Mouse (Mus musculus) CD4-positive, CD25-positive, alpha-beta regulatory T cell, adult 4 months (primary cell): ENCODE measurements around the gene Jsrp1. TPM values are rescaled to one million over a fixed set of nuclear protein-coding genes. Genes with fewer than 3 reads are reported as not detected.

Source experiments
- ATAC-seq: one replicate; pipeline ENCODE4 v1.8.0; 2017
- polyA plus RNA-seq, 2 experiments: library from polyadenylated mRNA; unstranded; fragments of 100-300 nt; shearing (Covaris generic); gene quantifications; one replicate each; pipeline ENCODE4 v1.2.1; 2017

Jsrp1 gene
- polyA plus RNA-seq, 2 experiments from 2014 or later, result not detected

DNA sequence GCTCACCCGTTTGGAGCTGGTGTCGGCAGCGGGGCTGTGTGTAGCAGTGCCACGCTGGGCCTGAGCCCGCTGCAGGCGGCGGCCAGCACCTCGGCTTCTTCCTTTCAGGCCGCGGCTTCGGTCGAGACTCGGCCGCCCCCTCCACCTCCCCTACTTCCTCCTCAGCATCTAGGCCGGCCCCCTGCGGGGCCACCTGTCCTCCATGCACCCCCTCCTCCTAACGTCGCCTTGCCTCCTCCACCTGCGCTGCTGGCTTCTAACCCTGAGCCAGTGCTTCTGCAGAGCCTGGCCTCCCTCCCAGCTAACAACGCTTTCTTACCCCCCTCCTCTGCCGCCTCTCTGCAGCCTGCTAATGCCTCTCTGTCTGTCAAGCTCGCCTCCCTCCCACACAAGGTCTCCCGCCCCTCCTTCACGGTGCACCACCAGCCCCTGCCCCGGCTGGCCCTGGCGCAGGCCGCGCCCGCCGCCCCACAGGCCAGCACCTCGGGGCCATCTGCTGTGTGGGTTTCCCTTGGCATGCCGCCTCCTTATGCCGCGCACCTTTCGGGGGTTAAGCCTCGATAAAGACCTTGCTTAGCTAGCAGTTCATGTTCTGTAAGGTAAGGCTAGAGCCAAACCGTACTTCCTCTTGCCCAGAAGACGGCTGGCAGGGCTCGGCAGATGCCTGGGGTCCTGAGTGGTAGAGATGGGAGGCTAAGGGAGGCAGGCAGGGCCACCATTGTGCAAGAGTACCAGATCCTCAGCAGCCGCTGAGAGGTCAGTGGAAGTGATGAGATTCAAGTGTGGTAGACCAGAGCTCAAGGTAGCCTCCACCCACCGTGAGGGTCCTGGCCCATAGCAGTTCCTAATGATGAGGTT lies 20.9 kb downstream of the Jsrp1 start:
- peak; percentile 38 for ATAC-seq

DNA sequence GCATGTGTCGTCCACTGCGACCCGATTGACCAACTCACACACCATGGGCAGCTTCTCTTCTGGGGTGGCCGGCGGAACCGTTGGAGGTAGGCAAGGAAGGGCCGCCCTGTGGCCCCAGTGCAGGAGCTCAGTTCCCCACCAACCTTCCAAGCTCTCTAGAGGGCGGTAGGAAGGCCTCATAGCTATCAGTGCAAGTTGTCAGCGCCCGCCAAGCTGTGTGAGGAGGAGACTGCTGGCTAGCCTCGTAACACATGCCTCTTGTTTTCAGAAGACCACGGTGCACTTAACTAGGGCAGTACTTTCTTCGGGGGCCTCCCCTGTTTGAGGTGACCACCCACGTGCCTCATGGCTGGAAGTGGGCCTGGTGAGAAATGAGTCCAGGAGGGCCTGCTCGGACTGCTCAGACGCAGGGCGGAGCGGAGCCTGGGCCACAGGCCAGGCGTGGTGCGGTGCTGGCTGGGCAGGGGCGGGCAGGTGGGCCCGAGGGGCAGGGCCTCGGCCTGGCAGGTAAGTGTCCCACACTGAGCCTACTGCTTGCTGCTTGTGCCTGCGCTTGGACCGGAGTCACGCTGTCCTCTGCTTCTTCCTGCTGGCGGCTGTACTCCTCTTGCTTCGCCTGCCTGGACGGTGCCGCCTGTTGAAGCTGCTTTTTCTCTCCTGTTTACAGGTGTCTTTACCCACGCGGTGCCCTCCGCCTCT lies 21.7 kb downstream of the Jsrp1 start:
- ATAC-seq, result no peak

DNA sequence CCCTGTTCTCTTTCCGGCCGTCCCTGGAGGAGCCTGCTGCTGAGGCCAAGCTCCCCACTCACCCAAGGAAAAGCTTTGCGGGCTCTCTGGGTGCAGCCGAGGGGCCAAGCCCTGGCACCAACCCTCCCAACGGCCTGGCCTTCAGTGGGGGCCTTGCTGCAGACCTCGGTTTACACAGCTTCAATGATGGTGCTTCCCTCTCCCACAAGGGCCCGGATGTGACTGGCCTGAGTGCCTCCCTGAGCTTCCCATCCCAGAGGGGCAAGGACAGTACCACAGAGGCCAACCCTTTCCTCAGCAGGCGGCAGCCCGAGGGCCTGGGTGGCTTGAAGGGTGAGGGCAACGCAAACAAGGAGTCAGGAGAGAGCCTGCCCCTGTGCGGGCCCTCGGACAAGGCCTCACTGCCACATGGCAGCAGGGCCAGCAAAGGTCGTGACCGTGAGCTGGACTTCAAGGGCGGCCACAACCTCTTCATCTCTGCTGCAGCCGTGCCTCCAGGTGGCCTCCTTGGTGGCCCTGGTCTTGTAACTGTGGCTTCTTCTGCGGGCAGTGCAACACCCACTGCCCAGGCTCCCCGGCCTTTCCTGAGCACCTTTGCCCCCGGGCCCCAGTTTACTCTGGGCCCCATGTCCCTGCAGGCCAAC lies 22.4 kb downstream of the Jsrp1 start:
- no peak for ATAC-seq

DNA sequence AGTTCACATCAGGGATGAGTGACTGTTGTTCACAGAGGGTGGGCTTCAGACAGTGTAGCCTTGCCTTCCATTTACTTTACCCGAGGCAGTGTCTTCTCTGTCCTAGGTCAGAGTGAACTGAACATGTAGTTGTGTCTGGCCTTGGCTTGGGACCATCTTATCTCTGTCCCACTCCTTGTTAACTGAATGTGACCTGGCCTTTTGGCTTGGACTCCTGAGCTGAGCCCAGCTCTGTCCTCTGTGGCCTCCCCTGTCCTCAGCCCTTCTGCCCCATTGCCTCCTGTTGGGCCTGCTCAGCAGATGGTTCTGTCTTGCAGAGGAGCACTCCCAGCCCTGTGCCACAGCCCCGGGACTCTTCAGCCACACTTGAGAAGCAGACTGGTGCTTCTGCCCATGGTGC lies 25.8 kb downstream of the Jsrp1 start:
- no peak for ATAC-seq

GRCm38 (mm10) chr10:80785963-80786362 lies 27.3 kb downstream of the Jsrp1 start:
- ATAC-seq, result no peak

GRCm38 (mm10) chr10:80784871-80785270 lies 28.4 kb downstream of the Jsrp1 start:
- no peak for ATAC-seq

GRCm38 (mm10) chr10:80784302-80784701 lies 29.0 kb downstream of the Jsrp1 start:
- no peak for ATAC-seq

- ATAC-seq, result no peak
These were observed 33.7 kb downstream of the Jsrp1 start for GRCm38 (mm10) chr10:80779565-80779964.

GRCm38 (mm10) chr10:80777123-80777522 lies 36.2 kb downstream of the Jsrp1 start:
- no peak for ATAC-seq

DNA sequence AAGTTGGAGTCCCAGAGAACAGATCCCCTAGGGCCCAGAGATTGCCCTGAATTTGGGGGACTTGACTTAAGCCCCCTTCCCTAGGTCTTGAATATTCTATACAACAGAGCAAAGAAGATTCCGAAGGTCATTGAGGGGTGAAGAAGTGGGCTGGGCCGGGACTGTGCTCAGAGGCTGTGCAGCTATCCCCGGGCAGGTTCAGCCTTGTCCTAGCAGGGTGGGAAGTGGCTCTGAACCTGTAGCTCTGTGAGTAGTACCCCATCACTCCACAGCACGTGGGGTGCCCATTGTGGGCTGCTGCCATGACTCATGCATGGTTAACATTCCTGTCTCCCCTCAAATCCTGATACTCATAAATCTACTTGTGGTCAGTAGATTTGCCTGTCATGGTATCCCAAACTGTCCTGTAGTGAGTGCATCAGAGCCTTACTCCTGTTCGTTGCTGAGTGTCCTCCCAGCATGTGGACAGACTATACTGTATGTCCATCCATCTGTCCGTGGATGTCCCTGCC lies 36.9 kb downstream of the Jsrp1 start:
- ATAC-seq, result no peak

- no peak for ATAC-seq
These were observed 37.6 kb downstream of the Jsrp1 start for GRCm38 (mm10) chr10:80775731-80776130.

GRCm38 (mm10) chr10:80774981-80775380 lies 38.3 kb downstream of the Jsrp1 start:
- no peak for ATAC-seq

DNA sequence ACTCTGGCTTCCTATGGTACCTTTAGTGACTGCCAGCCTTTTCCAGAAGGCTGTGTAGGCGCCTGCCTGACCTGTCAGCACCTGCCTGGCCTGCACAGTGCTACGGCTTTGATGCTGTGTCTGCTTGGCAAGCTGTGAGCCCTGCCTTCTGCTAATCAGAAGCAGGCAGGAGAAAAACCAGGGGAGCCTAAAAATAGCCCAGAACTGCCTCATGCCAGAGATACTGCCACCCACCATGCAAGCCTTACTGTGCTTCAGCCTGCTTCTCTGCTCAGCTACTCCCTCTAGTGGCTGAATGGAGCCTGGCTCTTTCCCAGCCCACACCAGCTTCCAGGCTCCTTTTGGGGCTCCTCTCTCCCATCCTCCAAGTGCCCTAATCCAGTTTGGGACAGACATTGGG lies 38.7 kb downstream of the Jsrp1 start:
- ATAC-seq, result peak; percentile 82

DNA sequence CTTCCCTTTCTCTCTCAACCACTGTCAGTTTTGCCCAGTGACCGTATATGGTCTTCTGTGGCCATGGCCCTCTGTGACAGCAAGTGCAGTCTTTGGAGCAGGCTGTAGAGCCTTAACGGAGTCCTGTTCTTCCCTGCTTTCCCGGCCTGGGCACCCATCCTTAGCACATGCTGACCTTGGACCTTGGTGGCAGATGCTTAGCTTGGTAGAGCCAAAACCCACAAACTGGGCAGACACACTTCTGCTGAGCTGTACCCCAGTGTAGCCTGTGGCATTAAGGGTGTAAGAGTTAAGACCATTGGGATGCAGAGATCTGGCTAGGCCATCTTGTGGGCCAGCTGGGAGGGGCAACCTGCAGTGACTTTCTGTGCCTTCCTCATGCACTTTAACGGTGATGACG lies 39.5 kb downstream of the Jsrp1 start:
- no peak for ATAC-seq

DNA sequence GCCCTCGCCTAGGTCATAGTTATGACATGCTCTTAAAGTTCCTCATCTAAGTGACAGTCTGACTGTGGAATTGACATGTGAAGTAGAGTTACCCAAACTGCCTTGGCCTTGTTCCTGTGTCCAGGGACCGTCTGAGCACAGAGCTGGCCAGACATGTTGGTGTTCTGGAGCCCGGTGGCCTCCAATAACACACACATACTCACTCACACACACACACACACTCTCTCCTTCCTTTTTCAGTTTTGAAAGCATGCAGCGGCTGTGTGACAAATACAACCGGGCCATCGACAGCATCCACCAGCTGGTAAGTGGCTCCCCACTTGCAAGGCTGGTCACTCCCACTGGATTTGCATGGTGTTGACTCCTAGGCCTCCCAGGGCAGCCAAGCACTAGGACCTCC lies 44.9 kb downstream of the Jsrp1 start:
- ATAC-seq, result no peak

DNA sequence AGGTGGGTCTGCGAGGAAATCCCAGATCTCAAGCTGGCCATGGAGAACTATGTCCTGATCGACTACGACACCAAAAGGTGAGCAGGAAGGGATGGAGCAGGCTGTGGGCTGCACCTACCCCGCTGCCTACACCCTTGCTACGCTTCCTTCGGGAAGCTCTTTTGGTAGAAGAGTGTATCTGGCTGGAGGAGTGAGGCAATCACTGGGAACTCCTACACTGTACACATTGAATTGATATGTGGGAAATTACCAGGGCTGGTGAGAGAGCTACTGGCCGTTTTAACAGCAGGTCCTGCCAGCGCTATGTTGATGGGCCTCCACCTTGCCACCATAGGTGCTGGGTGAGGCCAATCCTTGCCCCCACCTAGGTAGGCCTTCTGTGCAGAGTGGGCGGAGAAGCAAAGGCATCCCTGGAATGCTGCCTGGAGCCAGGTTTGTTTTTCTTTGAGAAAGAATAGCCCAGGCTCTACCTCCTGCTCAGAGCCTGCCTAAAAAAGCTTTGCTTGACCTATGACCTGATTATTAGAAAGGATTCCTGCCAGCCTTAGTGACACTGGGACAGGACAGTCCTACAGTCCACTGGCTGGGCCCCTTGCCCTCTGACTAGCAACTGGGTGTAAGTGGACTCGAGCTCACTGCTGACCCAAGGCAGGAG lies 47.0 kb downstream of the Jsrp1 start:
- ATAC-seq, result no peak

GRCm38 (mm10) chr10:80765746-80766145 lies 47.6 kb downstream of the Jsrp1 start:
- no peak for ATAC-seq

DNA sequence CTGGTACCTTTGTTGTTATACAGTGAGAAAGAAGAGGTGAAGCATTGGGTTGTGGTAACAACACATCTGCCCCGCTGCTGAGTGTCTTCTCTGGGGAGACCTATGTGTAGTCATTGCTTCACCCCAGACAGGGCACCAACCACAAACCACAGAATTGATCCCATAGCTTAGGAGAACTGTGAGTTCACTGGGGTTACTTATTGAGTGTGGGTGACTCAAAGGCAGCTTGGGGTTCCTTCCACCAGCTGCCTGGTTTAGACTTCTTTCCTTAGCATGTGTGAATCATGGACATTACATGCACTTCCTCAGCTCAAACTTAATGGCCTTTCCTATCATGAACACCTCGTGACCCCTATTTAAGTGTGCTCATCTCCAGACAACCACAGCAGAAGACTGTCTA lies 49.8 kb downstream of the Jsrp1 start:
- ATAC-seq, result peak; percentile 29

DNA sequence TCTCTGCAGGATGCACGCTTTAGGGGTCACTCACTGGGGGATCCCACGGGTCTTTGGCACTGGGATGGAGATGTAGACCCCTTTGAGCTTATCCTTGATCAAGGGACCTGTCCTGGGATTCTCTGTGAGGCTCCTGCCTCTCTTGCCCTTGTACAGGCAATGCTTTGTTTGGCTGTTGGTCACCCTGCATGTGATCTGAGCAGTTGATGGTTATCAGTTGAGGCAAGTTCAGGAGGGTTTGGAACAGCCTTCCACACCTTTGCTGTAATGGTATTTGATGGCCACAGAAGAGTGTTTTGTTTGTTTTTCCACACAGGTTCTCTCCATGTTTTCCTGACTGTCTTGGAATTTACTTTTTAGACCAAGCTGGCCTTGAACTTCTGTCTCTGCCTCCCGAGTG lies 51.5 kb downstream of the Jsrp1 start:
- no peak for ATAC-seq

GRCm38 (mm10) chr10:80760596-80761524 lies 52.4 kb downstream of the Jsrp1 start:
- ATAC-seq, result no peak

DNA sequence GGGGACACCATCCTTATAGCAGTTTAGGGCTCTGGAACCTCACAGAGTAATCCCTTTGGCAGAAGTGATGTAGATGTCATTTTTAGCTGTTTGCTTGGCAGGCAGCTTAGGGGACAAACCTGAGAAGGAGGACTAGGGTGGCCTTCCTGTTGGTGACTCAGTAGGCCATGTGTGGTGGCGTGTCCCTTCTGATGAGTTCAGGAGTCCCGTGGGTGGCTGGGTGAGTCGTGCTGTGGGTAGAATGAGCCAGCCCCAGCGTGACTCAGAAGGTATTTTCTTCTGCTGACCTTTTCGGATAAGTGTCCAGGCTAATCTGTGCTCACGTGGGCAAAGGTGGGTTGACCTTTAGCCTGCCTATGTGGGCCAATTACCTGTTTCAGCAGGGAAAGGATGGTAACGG lies 54.6 kb downstream of the Jsrp1 start:
- ATAC-seq, result no peak
